Mouse (Mus musculus) embryo, embryonic 11.5 days (tissue): ENCODE results near the gene Myo1e.

ENCODE experiments used
- DNase-seq: peaks from one replicate; pipeline ENCODE4 v3.0.0-alpha.2; 2012; ENCODE audit warnings: low read depth, low spot score

The Myo1e gene

DNA sequence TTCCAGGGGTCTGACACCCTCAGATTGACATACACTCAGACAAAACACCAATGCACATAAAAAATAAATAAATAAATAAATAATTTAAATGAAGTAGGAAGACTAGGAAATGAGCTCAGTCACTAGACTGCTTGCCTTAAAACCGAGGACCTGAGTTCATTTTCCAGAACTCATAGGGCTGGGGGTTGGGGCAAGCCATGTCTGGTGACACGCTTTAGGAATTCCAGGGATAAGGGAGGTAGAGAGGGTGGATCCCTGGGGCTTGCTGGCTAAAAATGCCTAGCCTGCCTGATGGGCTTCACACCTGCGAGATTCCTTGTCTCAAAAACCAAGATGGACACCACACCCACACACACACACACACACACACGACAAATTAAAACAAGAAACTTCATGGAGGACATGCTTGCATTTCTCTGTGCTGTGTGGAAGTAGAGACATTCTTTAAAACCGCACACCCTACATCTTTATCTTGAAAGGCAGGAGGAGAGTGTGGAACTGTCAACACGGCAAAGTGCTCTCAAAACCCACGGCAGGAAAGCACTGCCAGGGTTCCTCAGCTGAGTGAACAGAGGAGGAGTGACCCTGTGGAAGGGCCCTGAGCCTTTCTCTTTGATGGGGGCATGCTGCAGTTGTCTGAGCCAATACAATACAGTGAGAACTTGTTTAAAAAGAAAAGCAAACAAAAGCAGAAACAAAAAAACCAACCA, 13.5 kb downstream of the Myo1e start:
- no peak for DNase-seq

DNA sequence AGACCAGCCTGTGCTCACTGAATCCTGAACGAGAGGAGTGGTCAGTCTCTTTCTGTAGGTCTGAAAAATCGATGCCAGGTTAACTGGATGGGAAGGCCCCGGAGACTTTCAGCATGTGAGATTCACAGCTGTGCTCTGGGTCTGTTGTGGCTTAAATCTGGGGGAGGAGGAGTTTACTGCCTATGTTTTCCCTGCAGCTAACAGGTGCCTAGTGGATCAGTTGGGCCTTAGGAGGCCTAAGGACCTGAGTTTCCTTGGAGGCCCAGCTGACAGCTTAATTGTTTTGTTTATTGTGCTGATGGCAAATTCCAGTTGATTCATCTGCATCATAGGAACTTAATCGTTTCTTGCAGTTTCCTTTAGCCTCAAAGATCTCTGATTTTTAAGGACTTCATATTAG, 16.0 kb downstream of the Myo1e start:
- DNase-seq: no peak

DNA sequence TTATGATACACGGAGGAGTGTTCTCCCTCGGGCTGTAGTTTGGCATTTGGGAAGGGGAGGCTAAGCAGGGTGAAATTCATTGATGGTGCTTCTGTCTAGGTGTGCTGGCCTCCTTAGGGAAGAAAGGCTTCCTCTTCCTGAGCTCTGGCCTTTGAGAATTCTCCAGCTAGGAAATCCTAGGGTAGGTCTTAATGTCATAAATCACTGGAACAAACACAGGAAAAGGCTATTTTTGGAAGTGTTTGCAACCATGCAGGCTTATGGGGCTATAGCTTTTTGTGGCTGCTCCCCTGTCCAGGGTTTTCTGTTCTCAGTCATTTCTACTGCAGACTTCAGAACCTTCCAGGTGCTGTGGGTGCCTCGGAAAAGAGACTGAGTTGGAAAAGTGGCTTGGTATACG, 16.9 kb downstream of the Myo1e start:
- no peak for DNase-seq

DNA sequence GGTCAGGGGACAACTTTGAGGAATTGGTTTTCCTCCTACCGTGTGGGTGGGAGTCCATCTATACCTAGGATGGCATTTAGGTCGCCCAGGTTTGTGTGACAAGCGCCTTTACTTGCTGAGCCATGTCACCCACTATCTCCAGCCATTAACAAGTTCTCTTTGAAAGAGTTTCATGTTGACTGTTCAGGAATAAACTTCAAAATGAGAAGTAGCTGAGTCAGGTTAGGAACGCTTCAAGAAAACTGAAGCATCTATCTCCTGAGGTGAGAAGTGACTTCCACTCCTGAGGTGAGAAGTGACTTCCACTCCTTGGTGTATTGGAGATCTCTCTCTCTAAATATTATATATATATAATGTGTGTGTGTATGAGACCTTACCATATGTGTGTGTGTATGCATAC, 19.2 kb downstream of the Myo1e start:
- DNase-seq: no peak

DNA sequence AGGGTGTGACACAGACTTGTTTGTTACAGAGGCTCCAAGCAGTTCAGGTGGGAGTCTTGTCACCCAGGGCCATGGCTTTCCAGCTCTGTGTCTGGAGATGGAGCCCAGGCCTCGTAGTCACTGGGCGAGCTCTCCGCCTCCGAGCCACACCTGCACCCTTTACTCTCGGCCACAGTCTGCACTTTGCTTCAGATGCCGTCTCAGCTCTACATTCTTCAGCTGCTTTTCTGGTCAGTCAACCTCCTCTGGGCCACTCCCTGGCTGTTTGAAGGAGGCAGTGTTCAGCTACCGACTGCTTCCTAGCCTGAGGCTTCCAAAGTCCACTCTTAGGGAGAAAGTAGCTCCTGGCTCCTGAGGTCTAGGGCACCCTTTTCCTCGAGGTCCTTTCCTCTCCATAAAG, 22.7 kb downstream of the Myo1e start:
- DNase-seq: no peak

DNA sequence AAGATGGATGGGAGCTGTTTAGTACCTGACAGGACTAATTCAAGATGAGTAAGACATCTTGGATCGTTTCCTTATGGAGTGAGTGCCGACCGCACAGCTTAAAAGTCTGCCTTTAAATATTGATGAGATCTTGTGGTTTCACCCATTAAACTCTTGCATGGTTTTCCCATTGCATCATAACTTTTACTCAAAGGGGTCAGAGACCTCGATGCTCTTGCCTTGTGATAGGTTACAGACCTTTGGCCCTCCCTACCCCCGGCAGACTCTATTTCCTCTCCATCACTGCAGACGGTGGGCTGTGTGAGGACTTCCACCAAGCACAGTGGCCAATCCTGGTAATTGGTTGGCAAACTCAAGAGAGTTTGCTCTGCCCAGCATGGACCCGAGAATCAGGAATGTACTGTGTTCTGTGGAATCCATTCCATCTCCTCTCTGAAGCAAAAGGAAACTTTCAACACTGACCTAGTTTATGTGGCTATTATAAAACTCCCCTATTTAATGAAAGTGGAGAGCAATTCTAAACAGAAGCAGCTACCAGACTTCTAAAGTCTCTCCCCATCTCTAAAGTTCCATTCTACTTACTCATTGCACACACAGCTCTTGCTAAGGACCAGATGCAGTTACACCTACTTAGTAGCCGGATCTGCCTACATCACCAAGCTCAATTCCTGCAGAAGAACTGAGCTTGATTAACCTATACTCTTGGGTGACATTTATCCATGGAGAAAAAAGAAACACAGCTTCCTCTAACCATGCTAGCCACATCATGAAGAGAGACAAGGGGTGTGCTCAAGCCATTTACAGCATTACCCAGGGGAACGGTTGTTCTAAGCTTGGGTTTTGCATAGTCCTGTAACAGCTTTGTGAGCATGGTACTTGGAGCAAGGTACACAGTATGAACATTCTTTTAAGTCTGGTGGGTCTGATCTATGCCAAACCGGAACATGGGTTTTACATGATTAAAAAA, 25.2 kb downstream of the Myo1e start:
- DNase-seq: no peak

DNA sequence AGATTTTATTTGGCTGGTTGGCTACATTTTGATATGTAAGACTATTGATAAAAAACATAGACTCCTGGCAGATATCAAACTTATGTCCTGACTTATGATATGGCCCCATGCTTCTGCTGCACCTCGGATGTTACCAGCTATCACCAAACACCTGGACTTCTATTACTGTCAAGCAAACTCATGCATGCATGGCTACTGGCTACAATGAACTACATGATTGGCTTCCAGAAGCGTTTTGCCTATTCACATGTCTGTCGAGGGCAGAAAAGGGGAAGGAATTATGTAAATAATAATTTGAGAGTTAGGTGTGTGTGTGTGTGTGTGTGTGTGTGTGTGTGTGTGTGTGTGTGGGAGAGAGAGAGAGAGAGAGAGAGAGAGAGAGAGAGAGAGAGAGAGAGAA, 30.0 kb downstream of the Myo1e start:
- no peak for DNase-seq

DNA sequence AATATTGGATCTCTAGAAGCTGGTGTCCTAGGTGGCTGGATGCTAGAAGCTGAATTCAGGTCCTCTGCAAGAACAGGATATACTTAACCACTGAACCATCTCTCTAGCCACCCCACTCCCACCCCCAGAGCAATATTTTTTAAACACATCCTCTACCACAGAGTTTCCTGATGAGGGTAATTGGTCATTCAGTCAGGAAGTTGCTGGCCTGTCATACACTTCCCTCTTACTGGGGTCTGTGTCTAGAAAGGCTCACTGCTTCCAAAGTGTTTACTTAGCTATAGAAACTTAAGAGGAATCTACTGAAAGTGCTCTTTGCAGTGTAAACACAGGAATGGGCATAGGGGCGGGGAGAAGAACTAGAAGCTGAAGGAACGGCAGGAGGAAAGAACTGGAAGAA, 30.4 kb downstream of the Myo1e start:
- no peak for DNase-seq

DNA sequence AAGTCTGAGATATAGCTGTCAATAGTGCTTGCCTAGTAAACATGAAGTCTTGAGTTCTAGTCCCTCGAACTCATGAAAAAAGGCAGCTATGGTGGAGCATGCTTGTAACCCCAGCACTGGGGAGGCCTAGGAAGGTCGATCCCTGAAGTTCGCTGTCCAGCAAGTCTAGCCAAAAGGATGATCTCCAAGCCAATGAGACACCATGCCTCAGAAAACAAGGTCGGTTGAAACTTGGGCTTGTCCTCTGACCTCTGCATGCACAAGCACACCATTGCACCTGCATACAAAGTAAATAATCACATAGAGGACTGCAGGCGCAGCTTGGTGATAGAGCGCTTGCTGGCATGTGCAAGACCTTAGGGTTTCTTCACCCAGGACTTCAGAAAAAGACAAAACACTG, 31.2 kb downstream of the Myo1e start:
- DNase-seq: no peak

DNA sequence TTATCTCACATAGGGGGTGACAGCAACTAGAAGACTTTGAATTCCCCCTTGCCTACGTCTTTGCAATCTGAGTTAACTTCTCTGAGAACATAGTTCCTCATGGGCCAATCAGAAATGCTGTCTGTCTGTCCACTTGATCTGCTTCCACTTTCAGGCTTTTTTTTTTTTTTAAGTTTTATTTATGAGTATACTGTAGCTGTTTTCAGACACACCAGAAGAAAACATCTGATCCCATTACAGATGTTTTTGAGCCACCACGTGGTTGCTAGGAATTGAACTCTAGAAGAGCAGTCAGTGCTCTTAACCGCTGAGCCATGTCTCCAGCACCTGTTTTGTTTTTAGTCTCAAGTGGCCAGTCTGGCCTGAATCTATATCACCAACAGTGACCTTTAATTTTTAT, 32.1 kb downstream of the Myo1e start:
- no peak for DNase-seq

DNA sequence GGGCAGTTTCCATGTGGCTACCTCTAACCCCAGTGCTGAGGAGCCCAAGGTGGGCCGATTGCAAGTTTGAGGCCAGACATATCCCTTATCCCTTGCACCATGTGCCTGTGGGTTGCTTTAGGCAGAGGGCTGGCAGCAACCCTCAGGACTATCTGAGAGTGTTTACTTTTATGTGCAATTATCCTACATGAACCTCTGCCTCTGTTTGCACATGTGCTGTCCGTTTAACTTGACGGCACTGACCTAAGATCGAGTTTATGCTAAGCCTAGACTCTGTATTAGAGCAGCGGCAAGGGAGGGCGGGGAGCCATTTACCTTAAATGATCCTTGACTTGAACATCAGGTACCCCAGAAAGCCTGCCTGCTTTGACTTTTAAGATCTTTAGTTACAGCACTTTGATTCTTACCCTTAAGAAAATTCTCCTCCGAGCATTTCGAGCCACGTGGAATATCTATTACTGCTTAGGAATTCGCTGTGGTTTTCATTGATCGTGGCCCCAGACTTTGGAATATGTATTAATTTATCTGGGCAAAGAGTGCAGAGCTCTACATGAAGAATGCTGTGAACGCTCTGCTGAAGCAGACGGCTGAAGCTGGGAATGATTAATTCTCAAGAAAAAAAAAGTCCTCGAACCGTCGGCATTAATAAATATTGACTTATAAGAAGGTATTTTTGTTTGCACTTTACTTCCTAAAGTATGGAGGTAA, 33.7 kb downstream of the Myo1e start:
- DNase-seq: no peak

DNA sequence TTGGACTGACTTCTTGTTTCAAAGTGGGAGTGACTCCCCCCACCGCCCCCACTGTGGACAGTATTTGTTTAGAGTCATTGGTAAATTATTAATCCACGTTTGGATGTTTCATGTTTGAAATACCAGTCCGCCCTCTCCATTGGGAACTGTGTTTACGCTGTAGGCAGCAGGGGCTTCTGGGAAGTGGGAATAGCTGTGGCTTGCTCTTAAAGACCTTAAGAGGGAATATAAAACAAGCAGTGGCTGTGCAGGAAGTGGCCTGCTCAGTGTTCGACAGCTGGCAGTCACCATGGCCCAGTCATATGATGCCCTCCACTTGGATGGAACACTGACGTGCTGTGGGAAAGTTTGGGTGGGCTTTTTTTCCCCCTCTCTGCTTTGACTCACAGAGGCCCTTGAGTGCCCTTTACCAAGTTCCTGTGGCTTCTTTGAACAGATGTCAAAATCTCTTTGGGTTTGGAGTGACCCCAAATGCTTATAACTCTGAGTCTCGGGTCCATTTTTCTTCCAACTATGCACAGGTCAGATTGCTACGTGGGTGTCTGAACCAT, 34.3 kb downstream of the Myo1e start:
- no peak for DNase-seq

DNA sequence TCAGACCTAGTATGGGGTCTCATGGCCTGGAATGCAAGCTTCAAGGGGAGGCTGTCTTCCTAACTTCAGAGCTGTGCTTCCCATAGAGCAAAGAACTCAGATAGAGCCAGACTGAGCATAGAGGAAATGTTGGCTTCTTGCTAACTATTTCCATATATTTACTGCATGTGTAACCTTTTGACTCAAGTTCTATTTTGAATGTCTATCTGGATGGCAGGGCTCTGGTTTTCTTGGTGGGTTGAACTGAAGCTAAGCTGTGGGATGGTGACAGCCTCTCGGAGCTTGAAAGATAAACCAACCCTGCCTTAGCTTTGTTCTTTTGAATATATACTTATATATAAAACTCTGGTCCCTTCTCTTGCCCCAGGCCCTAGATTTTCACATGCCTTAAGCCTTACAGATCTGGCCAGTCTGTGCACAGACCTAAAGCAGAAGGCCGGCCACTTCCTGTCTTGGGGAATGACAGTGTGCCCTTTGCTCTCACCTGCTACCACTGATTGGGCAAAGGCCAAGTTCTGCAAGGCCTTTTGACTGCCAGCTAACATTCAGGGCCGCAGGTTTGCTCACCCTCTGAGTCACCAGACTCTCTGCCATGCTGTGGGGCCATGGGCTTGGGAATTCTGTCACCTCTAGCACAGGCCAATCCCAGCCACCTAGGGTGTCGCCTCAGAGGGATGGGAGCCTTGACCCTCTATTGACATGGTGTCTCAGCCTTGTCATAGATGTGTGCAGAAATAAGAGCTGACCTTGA, 35.1 kb downstream of the Myo1e start:
- DNase-seq: no peak

DNA sequence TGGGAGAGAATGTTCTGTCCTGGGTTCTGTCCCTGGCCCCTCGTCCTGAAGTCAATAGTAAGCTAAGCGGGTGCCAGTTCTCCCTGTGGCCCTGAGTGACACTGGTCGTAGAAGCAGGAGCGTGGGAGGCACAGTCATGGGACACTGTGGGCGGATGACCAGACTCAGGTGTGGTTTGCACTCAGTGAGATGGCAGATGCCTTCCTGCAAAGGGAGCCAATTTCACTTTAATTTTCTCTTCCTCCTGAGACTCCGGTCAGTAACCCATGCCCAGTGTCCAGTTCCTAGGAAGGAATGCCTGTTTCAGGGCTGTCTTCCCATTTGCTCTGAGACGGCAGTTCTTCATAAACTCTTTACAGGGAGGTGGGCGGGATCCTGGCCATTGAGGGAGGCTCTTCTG, 36.1 kb downstream of the Myo1e start:
- DNase-seq: no peak

DNA sequence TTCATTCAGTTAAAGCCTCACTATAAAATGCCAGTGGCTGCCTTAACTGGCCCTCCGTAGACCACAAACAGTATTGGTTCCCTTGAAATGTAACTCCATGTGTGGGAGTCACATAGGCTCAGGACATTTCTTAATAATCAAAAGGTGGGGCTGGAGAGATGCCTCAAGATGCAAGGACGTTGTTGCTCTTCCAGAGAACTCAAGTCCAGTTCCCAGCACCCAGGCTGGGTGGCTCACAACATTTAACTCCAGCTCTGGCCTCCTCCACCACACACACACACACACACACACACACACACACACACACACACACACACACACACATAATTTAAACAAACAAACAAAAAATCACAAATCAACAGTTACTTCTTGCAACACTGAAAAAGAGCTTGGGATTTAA, 36.6 kb downstream of the Myo1e start:
- DNase-seq: no peak

DNA sequence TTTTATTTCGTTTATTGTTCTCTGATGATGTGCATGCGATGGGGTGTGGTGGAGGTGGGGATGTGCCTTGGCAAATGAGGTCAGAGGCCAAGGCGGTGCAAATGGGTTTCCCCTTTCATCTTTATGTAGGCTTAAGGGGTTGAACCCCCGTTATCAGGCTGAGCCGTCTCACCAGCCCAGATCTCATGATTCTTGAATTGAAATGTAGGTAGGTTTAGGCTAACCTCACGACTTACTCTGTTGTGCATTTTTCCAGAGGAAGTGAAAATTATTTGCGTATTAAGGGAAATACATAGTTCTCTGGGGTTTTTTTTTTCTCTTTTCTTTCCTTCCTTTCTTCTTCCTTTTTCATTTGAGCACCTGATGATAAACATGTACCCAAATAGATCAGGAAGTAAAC, 37.0 kb downstream of the Myo1e start:
- DNase-seq: no peak

DNA sequence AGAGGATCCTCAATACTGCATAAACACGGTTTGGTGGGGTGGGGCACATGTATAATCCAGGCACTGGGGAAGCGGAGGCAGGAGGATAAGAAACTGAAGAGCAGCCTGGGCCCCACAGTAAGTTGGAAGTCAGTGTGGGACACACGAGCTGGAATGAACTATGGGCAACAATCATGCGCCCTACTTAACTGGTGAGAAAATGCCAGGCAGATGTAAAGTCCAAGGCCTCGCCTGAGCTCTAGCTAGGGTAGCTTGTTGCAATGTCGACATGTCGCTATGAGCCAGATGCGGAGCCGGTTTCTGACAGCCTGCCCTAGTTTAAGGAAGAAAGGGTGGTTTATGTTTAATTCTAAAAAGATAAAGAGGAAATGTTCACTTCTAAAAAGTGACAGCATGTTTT, 37.9 kb downstream of the Myo1e start:
- DNase-seq: no peak

DNA sequence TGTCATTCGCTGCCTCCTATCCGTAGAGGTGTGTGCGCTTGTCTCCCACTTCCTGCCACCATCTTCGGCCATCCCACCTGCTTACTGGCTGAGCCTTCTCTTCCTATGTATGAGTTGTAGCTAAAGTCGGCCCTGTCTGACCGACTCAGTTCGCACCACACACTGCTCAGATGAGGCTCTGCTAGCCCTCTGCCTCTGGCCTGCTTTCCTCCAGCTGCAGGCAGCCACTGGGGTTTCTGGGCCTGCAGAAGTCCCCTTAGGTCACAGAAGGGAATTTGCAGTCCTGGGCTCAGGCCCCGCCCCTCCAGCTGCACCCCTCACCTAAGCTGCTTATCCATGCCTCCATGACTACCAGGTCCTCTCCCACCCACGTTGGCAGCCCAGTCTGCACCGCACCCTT, 39.3 kb downstream of the Myo1e start:
- DNase-seq: no peak

DNA sequence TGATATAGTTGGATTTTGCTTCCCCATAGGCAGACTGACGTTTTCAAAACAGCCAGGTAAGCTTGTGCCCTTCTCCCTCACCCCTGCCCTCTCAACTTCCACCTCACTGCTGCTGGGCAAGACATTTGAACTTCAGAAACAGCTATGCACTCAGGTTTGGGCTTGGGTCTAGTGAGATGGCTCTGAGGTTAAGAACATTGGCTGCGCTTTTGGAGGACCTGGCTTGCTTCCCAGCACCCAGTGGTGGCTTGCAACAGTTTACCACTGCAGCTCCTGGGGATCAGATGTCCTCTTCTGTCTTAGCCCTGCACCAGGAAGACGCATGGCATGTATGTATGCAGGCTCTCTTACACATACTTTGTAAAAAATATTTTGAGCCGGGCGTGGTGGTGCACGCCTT, 40.9 kb downstream of the Myo1e start:
- no peak for DNase-seq

DNA sequence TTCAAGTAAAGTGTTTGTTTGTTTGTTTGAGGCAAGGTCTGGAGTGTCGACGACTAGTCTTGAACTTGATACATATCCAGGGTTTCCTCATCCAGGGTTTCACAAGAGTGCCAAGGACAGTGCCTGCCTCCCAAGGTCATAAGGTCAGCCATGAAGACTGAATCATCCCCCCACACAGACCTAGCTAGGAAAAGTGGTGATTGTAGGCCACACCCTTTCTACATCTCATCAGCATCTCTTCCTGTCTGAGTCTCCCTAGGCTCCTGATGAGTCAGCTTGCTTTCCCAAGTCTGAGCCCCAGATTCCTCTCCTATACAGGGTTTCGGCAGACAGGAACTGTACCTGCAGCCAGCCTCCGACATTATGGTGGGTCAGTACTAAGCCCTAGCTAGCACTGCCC, 41.7 kb downstream of the Myo1e start:
- no peak for DNase-seq

DNA sequence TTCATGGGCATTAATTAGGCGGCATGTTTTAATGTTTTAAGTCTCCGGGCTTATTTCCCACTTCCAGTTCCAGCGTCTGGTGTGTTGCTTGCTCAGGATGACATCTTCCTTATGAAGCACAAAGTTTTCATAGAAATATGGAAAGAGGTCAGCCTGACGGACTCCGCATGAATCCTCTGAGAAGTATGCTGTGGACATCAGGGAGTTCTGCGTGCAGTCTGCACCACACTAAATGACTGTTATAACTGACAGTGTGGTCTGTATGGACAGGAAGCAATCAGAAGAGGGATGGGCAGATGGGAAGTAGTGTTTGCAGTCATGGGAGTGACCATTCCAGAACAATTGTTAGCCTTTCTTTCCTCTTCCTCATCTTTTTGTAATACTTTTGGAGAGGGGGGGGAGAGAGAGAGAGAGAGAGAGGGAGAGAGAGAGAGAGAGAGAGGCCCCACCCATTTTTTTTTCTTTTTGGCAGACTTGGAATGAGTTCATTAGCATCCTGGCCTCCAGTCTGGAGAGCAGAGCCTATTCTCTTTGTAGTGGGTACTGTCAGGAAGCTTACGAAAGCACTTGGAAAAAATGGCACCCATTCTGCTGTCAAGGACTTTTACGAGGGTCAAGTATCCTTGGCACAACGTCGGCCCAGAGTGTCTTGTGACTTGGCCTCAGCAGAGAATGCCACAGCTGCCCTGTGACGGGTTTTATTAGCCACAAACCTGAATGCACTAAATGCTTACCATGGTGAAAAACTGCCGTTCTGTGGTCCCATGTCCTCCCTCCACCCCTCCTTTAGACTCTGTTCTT, 42.9 kb downstream of the Myo1e start:
- DNase-seq: no peak
